Mouse (Mus musculus): ENCODE data around the gene Gm45785.
"Not testable (repeated sequence)": the region's sequence is repeated elsewhere in the genome, so short reads cannot be mapped to it uniquely, and the experiment has no call there.

- not testable (repeated sequence) for TF ChIP-seq CTCF (conservative IDR thresholded peaks at IDR 0.05; ENCODE audit: insufficient read depth, insufficient read length, low read depth, low read length); POLR2A (IDR thresholded peaks at IDR 0.05; ENCODE audit: low read depth, low read length)
These were observed 34.5 kb upstream of the Gm45785 start for GRCm38 (mm10) chr7:140890636-140891035.

Data from kidney, adult 2 months (tissue).